8 mouse cellular contexts compared by ENCODE assay signal in the genomic region with DNA sequence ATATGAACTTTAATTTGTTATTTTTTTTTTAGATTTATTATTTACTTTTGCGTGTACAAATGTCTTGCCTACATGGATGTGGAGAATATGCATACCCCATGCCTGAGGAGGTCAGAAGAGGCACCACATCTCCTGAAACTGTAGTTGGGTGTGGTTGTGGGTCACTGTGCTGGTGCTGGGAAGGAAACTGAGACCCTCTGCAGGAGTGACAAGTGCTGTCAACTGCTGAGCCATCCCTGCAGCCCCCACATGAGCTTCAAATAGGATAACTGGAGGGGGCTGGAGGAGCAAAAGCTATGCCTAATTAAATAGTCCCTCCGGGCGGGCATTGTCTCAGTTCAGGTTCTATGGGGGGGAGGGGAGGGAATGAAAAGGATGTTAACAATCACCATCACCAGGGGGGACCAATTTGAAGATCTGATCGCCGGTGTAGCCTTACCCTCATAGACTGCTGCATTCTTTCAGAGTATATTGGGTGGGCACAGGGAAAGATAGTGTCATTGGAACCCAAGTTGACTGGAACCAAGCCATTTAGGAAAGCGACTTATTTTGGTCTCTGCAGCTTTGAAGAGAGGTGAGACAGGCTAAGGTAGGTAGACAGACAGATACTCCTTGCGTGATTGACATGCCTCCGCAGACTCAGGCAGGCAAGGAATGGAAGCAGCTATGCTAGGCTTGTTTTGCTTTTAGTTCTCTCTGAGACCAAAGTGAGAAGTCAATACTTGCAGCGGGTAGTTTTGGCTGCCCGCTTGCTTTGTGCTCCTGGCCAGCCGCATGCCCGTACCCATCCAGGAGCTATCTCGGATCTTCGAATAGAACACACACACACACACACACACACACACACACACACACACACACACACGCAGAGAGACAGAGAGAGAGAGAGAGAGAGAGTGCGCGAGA. TPM values are rescaled to one million over a fixed set of nuclear protein-coding genes. Genes with fewer than 3 reads are reported as not detected.
DNase-seq lines count a peak whose midpoint lies in the region; ATAC-seq and TF ChIP-seq lines count a peak whose summit lies in the region.

No protein-coding gene starts in this region.

- H3K36me3 ChIP-seq in heart, postnatal 0 days (replicated peaks; ENCODE audit: control insufficient read depth, insufficient read depth, low read length) = no peaks in the 10 kb centered on the region
- no peaks in the 10 kb centered on the region for H3K36me3 ChIP-seq in embryonic facial prominence, embryonic 10.5 days (replicated peaks)
- H3K36me3 ChIP-seq in hindbrain, embryonic 15.5 days = no peaks in the 10 kb centered on the region
- no peaks in the 10 kb centered on the region for H3K36me3 ChIP-seq in midbrain, embryonic 14.5 days (ENCODE audit: control insufficient read depth, insufficient read depth, low read length)

- H3K4me3 ChIP-seq in heart, postnatal 0 days (ENCODE audit: low read depth, low read length) = peak overlapping the region; percentile 27
- H3K4me3 ChIP-seq in embryonic facial prominence, embryonic 10.5 days = peak overlapping the region; percentile 57
- peak overlapping the region; percentile 44 for H3K4me3 ChIP-seq in hindbrain, embryonic 15.5 days
- H3K4me3 ChIP-seq in midbrain, embryonic 14.5 days (replicated peaks; ENCODE audit: low read depth, low read length) = peak overlapping the region; percentile 38

- intact Hi-C loops in heart, postnatal 10 days (cut with DNase I) = no loop called here

- no peak overlapping the region for H3K9ac ChIP-seq in heart, postnatal 0 days (replicated peaks; ENCODE audit: low read depth, low read length)
- peak overlapping the region; percentile 39 for H3K9ac ChIP-seq in hindbrain, embryonic 15.5 days
- peak overlapping the region; percentile 34; the same call in 1 of the 2 replicates for H3K9ac ChIP-seq in midbrain, embryonic 14.5 days (replicated peaks; ENCODE audit: low read length)

- no peak for DNase-seq in heart, postnatal 0 days (ENCODE audit: low spot score)
- DNase-seq in heart, postnatal 10 days = no peak
- DNase-seq in embryonic facial prominence, embryonic 10.5 days (ENCODE audit: low spot score) = no peak
- peak; percentile 36 for DNase-seq in midbrain, embryonic 14.5 days
- no peak for DNase-seq in Muller cell, postnatal 12 days (ENCODE audit: inconsistent ontology term)
- DNase-seq in left cerebral cortex, adult 8-10 months (ENCODE audit: low spot score in 2 of 2) = no peak
- DNase-seq in natural killer cell, adult 2 months (ENCODE audit: low spot score in 2 of 2) = no peak

- WGBS in heart, postnatal 0 days = 11% methylated on average over 16 of the region's 17 CpGs
- 2% methylated on average over 16 of the region's 17 CpGs for WGBS in embryonic facial prominence, embryonic 10.5 days
- WGBS in hindbrain, embryonic 15.5 days = 2% methylated on average over 17 of the region's 17 CpGs
- WGBS in midbrain, embryonic 14.5 days = 2% methylated on average over 15 of the region's 17 CpGs

- no peak for ATAC-seq in heart, postnatal 0 days (ENCODE audit: insufficient read depth, low read depth)
- ATAC-seq in hindbrain, embryonic 15.5 days (ENCODE audit: low FRiP score, low read depth) = no peak
- no peak for ATAC-seq in midbrain, embryonic 14.5 days (ENCODE audit: low FRiP score, low TSS enrichment)

- TF ChIP-seq EP300 in heart, postnatal 0 days (IDR thresholded peaks at IDR 0.05; ENCODE audit: low read depth) = no peak

- H3K9me3 ChIP-seq in heart, postnatal 0 days (replicated peaks; ENCODE audit: control insufficient read depth, low read length) = no peaks in the 10 kb centered on the region
- no peaks in the 10 kb centered on the region for H3K9me3 ChIP-seq in embryonic facial prominence, embryonic 10.5 days
- H3K9me3 ChIP-seq in hindbrain, embryonic 15.5 days = 0 out of 2 replicates have a peak, but pooled peaks cover 2% of the 10 kb centered on the region
- H3K9me3 ChIP-seq in midbrain, embryonic 14.5 days (ENCODE audit: control insufficient read depth, low read length) = no peaks in the 10 kb centered on the region

- peak overlapping the region; percentile 58 for H3K4me2 ChIP-seq in heart, postnatal 0 days (ENCODE audit: low read depth, low read length)
- peak overlapping the region; percentile 79 for H3K4me2 ChIP-seq in hindbrain, embryonic 15.5 days
- peak overlapping the region; percentile 66 for H3K4me2 ChIP-seq in midbrain, embryonic 14.5 days (ENCODE audit: low read length)

- no peak for TF ChIP-seq CTCF in heart, postnatal 0 days (IDR thresholded peaks at IDR 0.05; ENCODE audit: low read depth)

- no peak overlapping the region for H3K27ac ChIP-seq in heart, postnatal 0 days (ENCODE audit: low read depth)
- peak overlapping the region; percentile 51 for H3K27ac ChIP-seq in embryonic facial prominence, embryonic 10.5 days (replicated peaks)
- H3K27ac ChIP-seq in hindbrain, embryonic 15.5 days (replicated peaks) = 0 out of 2 replicates have a peak overlapping the region, but pooled peaks have one; percentile 31
- H3K27ac ChIP-seq in midbrain, embryonic 14.5 days (replicated peaks; ENCODE audit: low read depth, low read length) = no peak overlapping the region

- peaks cover 18% of the 10 kb centered on the region for H3K4me1 ChIP-seq in heart, postnatal 0 days (ENCODE audit: control insufficient read depth, insufficient read depth)
- peaks cover 43% of the 10 kb centered on the region for H3K4me1 ChIP-seq in embryonic facial prominence, embryonic 10.5 days
- H3K4me1 ChIP-seq in hindbrain, embryonic 15.5 days (replicated peaks) = peaks cover 19% of the 10 kb centered on the region
- peaks cover 6% of the 10 kb centered on the region for H3K4me1 ChIP-seq in midbrain, embryonic 14.5 days (ENCODE audit: control insufficient read depth, insufficient read depth, low read length)

- no peaks in the 10 kb centered on the region for H3K27me3 ChIP-seq in heart, postnatal 0 days (ENCODE audit: control insufficient read depth, insufficient read depth, low read length)
- no peaks in the 10 kb centered on the region for H3K27me3 ChIP-seq in embryonic facial prominence, embryonic 10.5 days (replicated peaks; ENCODE audit: low read depth, poor library complexity, severe bottlenecking)
- H3K27me3 ChIP-seq in hindbrain, embryonic 15.5 days = no peaks in the 10 kb centered on the region
- no peaks in the 10 kb centered on the region for H3K27me3 ChIP-seq in midbrain, embryonic 14.5 days (ENCODE audit: control insufficient read depth, insufficient read depth, low read length)

RNA-seq across cellular contexts. Expression of gene Mlxip, which starts 3.8 kb away (rescaled TPM):
- total RNA-seq in heart, postnatal 0 days (2014; rRNA removed; ENCODE audit: low replicate concordance) = 12.0 and 13.4 TPM in 2 replicates
- 5.9 and 7.3 TPM in 2 replicates for polyA plus RNA-seq in heart, postnatal 0 days (2015; fragmentation: Nextera tagmentation; extraction: Ambion mirVana)
- 10 to 100 TPM; 24.7 to 26.3 TPM for total RNA-seq in heart, postnatal 10 days (2021)
- polyA plus RNA-seq in embryonic facial prominence, embryonic 10.5 days (2016; fragmentation: Nextera tagmentation; extraction: Ambion mirVana) = 18.6 and 20.8 TPM in 2 replicates
- polyA plus RNA-seq in hindbrain, embryonic 15.5 days (2015; fragmentation: Nextera tagmentation; extraction: Ambion mirVana) = 18.3 and 20.6 TPM in 2 replicates
- polyA plus RNA-seq in midbrain, embryonic 14.5 days (2014; fragmentation: Nextera tagmentation; extraction: Ambion mirVana) = 18.7 and 23.0 TPM in 2 replicates
- 10 to 100 TPM; 12.7 to 16.3 (median 14.7) TPM for total RNA-seq in left cerebral cortex, adult 8-10 months (2022)

RNA-seq across cellular contexts. Expression of gene Bcl7a, which starts 47.2 kb away (rescaled TPM):
- 10.2 and 11.2 TPM in 2 replicates for total RNA-seq in heart, postnatal 0 days (2014; rRNA removed; ENCODE audit: low replicate concordance)
- polyA plus RNA-seq in heart, postnatal 0 days (2015; fragmentation: Nextera tagmentation; extraction: Ambion mirVana) = 6.6 TPM in 2 replicates
- 10 to 100 TPM; 11.9 to 14.2 TPM for total RNA-seq in heart, postnatal 10 days (2021)
- polyA plus RNA-seq in embryonic facial prominence, embryonic 10.5 days (2016; fragmentation: Nextera tagmentation; extraction: Ambion mirVana) = 41.7 and 42.8 TPM in 2 replicates
- 38.7 and 40.0 TPM in 2 replicates for polyA plus RNA-seq in hindbrain, embryonic 15.5 days (2015; fragmentation: Nextera tagmentation; extraction: Ambion mirVana)
- 42.4 and 44.0 TPM in 2 replicates for polyA plus RNA-seq in midbrain, embryonic 14.5 days (2014; fragmentation: Nextera tagmentation; extraction: Ambion mirVana)
- 10 to 100 TPM; 62.3 to 67.1 (median 64.6) TPM for total RNA-seq in left cerebral cortex, adult 8-10 months (2022)

Comparison
In these comparisons a context has a peak if more than half of its experiments do, and no peak if none do; other contexts are left out.
1. H3K27ac ChIP-seq: peak in embryonic facial prominence, embryonic 10.5 days (single experiment) and hindbrain, embryonic 15.5 days (single experiment); none in heart, postnatal 0 days (single experiment) and midbrain, embryonic 14.5 days (single experiment).
2. Peak in every context shown above with its lines, with median percentiles within 50 percentile points of each other: H3K4me2 ChIP-seq and H3K4me3 ChIP-seq.